Comparison of ENCODE assay signal across 8 mouse cellular contexts in the genomic region with DNA sequence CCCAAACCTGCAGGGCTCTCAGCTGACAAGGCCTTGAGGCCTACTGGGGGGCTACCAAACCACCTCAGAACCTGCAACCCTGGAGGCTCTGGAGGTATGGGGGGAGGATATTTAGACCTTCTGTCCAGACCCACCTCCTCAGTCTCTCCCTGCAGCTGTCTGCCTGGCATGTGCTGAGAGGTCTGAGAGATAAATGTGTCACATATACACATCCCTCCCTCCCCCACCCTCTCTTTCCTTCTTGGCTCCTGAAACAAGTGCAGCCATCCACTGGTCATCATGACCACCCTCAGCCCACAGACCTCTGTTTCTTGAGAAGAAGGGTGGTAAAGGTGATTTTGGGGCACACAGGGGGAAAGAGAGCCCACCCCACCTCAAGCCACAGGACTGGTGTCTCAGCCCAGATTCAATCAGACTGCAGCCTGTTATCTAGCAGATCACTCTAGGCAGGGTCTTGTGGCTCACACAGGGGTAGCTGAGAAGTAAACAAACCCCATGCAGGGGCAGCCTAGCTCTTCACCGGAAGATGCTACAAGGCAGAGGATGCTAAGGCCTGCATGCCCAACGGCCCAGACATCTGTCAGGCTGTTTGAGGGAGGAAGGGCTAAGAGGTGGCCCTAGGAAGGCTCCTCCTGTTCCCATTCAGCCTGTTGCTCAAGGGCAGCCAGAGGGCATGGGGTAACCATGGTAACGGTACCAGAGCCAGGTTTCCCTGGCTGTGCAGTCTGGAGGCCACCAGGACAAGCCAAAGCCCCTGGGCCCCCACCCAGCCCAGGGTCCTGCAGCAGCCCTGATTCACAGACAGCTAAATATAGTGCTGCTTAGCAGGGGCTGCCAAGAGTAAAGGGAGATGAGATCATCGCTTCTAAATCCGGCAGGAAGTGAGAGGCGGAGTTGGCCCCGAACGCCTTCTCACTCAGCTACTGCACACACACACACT. TPM values are rescaled to one million over a fixed set of nuclear protein-coding genes. Genes with fewer than 3 reads are reported as not detected.
DNase-seq lines count a peak whose midpoint lies in the region; ATAC-seq and TF ChIP-seq lines count a peak whose summit lies in the region.

No protein-coding gene starts in this region.

- no peak for TF ChIP-seq POLR2A in kidney, adult 2 months (IDR thresholded peaks at IDR 0.05; ENCODE audit: low read depth, low read length)

- H3K4me1 ChIP-seq in embryonic facial prominence, embryonic 14.5 days (ENCODE audit: control insufficient read depth, insufficient read depth, low read length) = peaks cover 16% of the 10 kb centered on the region
- H3K4me1 ChIP-seq in kidney, adult 2 months (ENCODE audit: control insufficient read depth, insufficient read depth, low read length) = peaks cover 29% of the 10 kb centered on the region
- peaks cover 27% of the 10 kb centered on the region for H3K4me1 ChIP-seq in limb, embryonic 10.5 days
- peaks cover 11% of the 10 kb centered on the region for H3K4me1 ChIP-seq in midbrain, embryonic 11.5 days (ENCODE audit: control insufficient read depth, insufficient read depth, low read length)

- no peak overlapping the region for H3K4me2 ChIP-seq in embryonic facial prominence, embryonic 14.5 days (ENCODE audit: low read depth, low read length)
- H3K4me2 ChIP-seq in midbrain, embryonic 11.5 days = no peak overlapping the region

- H3K36me3 ChIP-seq in embryonic facial prominence, embryonic 14.5 days (ENCODE audit: control insufficient read depth, insufficient read depth, low read length) = no peaks in the 10 kb centered on the region
- no peaks in the 10 kb centered on the region for H3K36me3 ChIP-seq in kidney, adult 2 months (ENCODE audit: control insufficient read depth, insufficient read depth, low read length)
- H3K36me3 ChIP-seq in limb, embryonic 10.5 days = no peaks in the 10 kb centered on the region
- H3K36me3 ChIP-seq in midbrain, embryonic 11.5 days (ENCODE audit: control insufficient read depth, insufficient read depth, low read length) = no peaks in the 10 kb centered on the region

- peak; percentile 95 for ATAC-seq in embryonic facial prominence, embryonic 14.5 days (ENCODE audit: low read depth)
- ATAC-seq in midbrain, embryonic 11.5 days (ENCODE audit: low FRiP score) = peak; percentile 84

- H3K4me3 ChIP-seq in embryonic facial prominence, embryonic 14.5 days (ENCODE audit: low read depth, low read length) = no peak overlapping the region
- H3K4me3 ChIP-seq in kidney, adult 2 months (ENCODE audit: insufficient read depth, low read depth, low read length) = no peak overlapping the region
- H3K4me3 ChIP-seq in limb, embryonic 10.5 days = no peak overlapping the region
- no peak overlapping the region for H3K4me3 ChIP-seq in midbrain, embryonic 11.5 days (ENCODE audit: low read depth, low read length)

- 0 out of 2 replicates have a peak overlapping the region, but pooled peaks have one; percentile 10 for H3K9ac ChIP-seq in embryonic facial prominence, embryonic 14.5 days (ENCODE audit: low read depth, low read length)
- peak overlapping the region; percentile 34; the same call in 1 of the 2 replicates for H3K9ac ChIP-seq in midbrain, embryonic 11.5 days (ENCODE audit: low read length)

- WGBS in embryonic facial prominence, embryonic 14.5 days = 6% methylated on average over 7 of the region's 8 CpGs
- 22% methylated on average over 8 of the region's 8 CpGs for WGBS in kidney, adult 2 months
- 20% methylated on average over 8 of the region's 8 CpGs for WGBS in limb, embryonic 10.5 days
- WGBS in midbrain, embryonic 11.5 days = 21% methylated on average over 8 of the region's 8 CpGs

- no peaks in the 10 kb centered on the region for H3K9me3 ChIP-seq in embryonic facial prominence, embryonic 14.5 days (ENCODE audit: control insufficient read depth, low read length)
- H3K9me3 ChIP-seq in limb, embryonic 10.5 days (replicated peaks) = no peaks in the 10 kb centered on the region
- no peaks in the 10 kb centered on the region for H3K9me3 ChIP-seq in midbrain, embryonic 11.5 days (ENCODE audit: control insufficient read depth, low read length)

- peak; percentile 31 for DNase-seq in urinary bladder, postnatal 25 days (ENCODE audit: low spot score)
- no peak for DNase-seq in urinary bladder, adult 2 months (ENCODE audit: low spot score)
- peak; percentile 94 for DNase-seq in embryonic facial prominence, embryonic 14.5 days (ENCODE audit: low spot score)
- peak; percentile 93 to 95 for DNase-seq in heart, adult 9 months (ENCODE audit: low spot score in 2 of 2)
- peak; percentile 86 for DNase-seq in kidney, adult 2 months
- DNase-seq in limb, embryonic 10.5 days (ENCODE audit: low spot score) = peak; percentile 63
- DNase-seq in midbrain, embryonic 11.5 days (ENCODE audit: low spot score, missing footprints) = peak; percentile 93
- peak; percentile 85 to 92 for DNase-seq in right cerebral cortex, postnatal 36 days (ENCODE audit: low spot score in 2 of 2)

- H3K27ac ChIP-seq in embryonic facial prominence, embryonic 14.5 days (replicated peaks; ENCODE audit: low read depth, low read length) = peak overlapping the region; percentile 65
- peak overlapping the region; percentile 60; the same call in 1 of the 2 replicates for H3K27ac ChIP-seq in kidney, adult 2 months (ENCODE audit: insufficient read depth, low read depth, low read length)
- H3K27ac ChIP-seq in limb, embryonic 10.5 days = peak overlapping the region; percentile 78
- peak overlapping the region; percentile 4 for H3K27ac ChIP-seq in midbrain, embryonic 11.5 days (ENCODE audit: low read depth, low read length)

- TF ChIP-seq CTCF in kidney, adult 2 months (conservative IDR thresholded peaks at IDR 0.05; ENCODE audit: insufficient read depth, insufficient read length, low read depth, low read length) = no peak

- peaks cover 5% of the 10 kb centered on the region; the same call in 1 of the 2 replicates for H3K27me3 ChIP-seq in embryonic facial prominence, embryonic 14.5 days (replicated peaks; ENCODE audit: control insufficient read depth, insufficient read depth, low read length)
- no peaks in the 10 kb centered on the region for H3K27me3 ChIP-seq in kidney, adult 2 months (replicated peaks; ENCODE audit: control insufficient read depth, insufficient read depth, low read length)
- H3K27me3 ChIP-seq in limb, embryonic 10.5 days (ENCODE audit: low read depth, poor library complexity, severe bottlenecking) = peaks cover 16% of the 10 kb centered on the region
- peaks cover 4% of the 10 kb centered on the region; the same call in 1 of the 2 replicates for H3K27me3 ChIP-seq in midbrain, embryonic 11.5 days (ENCODE audit: control insufficient read depth, insufficient read depth, low read length)

RNA-seq across cellular contexts. Expression of a gene that starts 44.6 kb away (rescaled TPM):
- polyA plus RNA-seq in urinary bladder, adult 2 months (2012; rRNA removed) = 35.5 and 45.1 TPM in 2 replicates
- 30.9 and 33.1 TPM in 2 replicates for polyA plus RNA-seq in embryonic facial prominence, embryonic 14.5 days (2014; fragmentation: Nextera tagmentation; extraction: Ambion mirVana)
- 54.1 and 60.4 TPM in 2 replicates for polyA plus RNA-seq in kidney, adult 2 months (2012; rRNA removed)
- 55.5 and 65.5 TPM in 2 replicates for polyA plus RNA-seq in limb, embryonic 10.5 days (2016; fragmentation: Nextera tagmentation; extraction: Ambion mirVana)
- 27.2 and 29.4 TPM in 2 replicates for polyA plus RNA-seq in midbrain, embryonic 11.5 days (2014; fragmentation: Nextera tagmentation; extraction: Ambion mirVana)

RNA-seq across cellular contexts. Expression of a gene that starts 50.2 kb away (rescaled TPM):
- polyA plus RNA-seq in urinary bladder, adult 2 months (2012; rRNA removed) = 0.03 and 0.08 TPM in 2 replicates
- polyA plus RNA-seq in embryonic facial prominence, embryonic 14.5 days (2014; fragmentation: Nextera tagmentation; extraction: Ambion mirVana) = 1.0 and 2.3 TPM in 2 replicates
- polyA plus RNA-seq in kidney, adult 2 months (2012; rRNA removed) = 0.16 and 0.43 TPM in 2 replicates
- polyA plus RNA-seq in limb, embryonic 10.5 days (2016; fragmentation: Nextera tagmentation; extraction: Ambion mirVana) = 0.55 and 1.3 TPM in 2 replicates
- polyA plus RNA-seq in midbrain, embryonic 11.5 days (2014; fragmentation: Nextera tagmentation; extraction: Ambion mirVana) = 1.5 and 1.8 TPM in 2 replicates

Comparison
In these comparisons a context has a peak if more than half of its experiments do, and no peak if none do; other contexts are left out.
1. H3K27ac ChIP-seq: peak in every context shown above with its lines; median percentile 78 in limb, embryonic 10.5 days; 65 in embryonic facial prominence, embryonic 14.5 days; 60 in kidney, adult 2 months; 4 in midbrain, embryonic 11.5 days.